Mouse (Mus musculus): ENCODE measurements around the gene Gm6096.

Gene Gm6096

DNA sequence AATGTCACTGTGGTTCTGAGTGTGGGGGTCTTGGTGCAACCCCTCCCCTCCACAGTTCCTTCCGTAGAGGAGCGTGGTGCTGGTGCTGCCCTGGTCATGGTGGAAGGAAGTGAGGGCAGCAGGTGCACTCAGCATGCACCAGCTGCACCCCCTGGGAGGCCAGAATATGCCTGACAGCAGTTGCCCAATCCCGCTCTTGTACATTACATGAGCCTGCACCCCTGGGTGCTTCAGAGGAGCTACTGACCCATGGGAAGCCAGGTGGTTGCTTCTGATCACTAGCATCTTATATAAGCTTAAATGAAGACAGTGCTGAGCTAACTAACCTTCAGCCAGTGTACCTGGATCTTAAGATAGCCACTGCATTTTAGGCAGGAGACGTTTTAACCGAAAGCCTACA, 12.8 kb upstream of the Gm6096 start:
- DNase-seq: no peak

DNA sequence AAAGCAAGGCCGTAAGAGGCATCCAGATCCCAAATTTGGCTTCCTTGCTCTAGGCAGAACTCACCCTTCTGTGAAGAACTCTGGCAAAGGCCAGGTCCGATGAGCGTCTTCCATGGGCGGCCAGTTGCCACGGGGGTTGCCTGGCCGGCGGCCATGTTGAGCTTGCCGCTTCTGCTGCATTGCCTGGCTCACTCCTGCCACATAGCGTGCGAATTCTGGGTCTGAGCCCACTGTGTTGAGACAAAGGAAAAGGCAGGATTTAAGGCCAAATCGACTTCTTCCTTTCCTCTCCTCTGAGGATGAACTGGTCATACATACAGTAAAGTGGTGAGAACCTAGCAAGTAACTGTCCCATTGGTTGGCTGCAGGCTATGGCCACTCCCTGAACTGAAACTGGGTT, 8.7 kb upstream of the Gm6096 start:
- no peak for DNase-seq

DNA sequence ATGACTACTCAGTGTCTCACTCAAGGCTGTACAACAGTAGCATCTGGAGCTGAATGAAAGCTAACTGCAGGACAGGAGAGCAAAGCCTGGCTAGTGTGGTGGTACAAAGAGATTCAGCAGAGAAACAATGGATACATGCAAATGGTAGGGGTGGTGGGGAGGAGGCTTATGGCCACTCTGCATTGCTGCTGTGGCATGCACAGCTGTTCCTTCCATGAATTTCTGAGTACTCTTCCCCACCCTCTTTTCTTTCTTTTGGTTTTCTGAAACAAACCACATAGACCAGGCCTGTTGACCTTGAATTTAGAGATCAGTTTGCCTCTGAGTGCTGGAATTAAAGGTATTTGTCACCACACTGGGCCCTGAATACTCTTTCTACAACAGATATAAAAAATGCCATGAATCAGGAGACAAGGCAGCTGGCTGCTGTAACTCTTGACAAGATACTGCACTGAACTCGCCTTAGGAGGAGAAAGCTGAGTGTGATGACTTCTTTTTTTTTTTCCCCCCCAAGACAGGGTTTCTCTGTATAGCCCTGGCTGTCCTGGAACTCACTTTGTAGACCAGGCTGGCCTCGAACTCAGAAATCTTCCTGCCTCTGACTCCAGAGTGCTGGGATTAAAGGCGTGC, 3.9 kb upstream of the Gm6096 start:
- no peak for DNase-seq

DNA sequence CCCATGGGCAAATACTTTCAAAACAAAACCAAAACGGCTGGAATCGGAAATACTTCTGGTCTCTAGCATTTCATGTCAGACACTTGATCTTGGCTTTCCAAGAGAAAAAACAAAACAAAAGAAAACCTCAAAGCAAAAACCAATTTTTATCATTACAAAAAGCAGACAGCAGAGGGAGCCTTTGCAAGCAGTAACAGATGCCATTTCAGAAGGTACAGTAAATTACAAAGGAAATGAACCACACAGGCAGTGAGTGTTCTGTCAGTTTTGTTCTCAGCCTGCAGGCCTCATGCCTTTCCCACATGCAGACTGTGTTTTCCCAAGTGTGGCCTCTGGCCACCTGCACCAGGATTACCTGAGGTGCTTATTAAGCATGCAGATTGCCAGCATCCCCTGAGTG, 1.2 kb downstream of the Gm6096 start:
- peak; percentile 41 for DNase-seq

DNA sequence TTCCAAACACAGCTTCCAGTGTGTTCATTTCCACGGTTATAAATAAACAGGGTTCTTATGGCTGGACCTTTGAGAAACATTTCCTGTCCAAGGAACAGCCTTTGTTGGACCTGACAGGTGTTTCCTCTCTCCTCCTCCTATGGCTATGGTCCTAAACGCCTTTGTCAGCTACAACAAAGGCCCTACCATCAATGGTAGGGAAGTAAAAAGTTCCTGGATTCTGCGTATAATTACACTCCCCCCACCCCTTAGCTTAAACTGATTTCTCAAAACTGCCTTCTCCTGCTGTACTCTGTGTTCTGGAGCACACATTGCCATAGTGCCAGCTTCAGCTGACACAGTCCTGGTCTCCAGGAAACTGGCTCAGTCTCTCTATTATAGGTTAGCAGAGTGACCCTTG, 4.3 kb downstream of the Gm6096 start:
- no peak for DNase-seq

DNA sequence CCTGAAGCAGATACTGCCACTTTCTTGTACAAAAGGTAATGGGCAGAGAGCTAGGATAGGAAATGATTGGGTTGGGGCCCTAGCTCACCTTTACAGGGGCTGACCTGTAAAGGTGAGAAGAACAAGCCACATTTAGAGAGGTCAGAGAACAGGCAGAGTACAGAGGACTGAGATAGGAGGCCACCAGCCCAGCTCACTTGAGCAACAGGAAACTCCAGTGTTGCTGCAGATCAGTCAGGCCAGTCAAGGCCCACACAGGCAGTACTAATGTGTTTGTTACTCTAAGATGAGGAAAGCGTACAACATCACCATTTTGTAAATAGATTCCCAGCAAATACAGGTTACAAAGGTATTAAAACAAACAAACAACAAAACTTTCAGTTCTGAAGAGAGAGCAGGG, 5.1 kb downstream of the Gm6096 start:
- no peak for DNase-seq

DNA sequence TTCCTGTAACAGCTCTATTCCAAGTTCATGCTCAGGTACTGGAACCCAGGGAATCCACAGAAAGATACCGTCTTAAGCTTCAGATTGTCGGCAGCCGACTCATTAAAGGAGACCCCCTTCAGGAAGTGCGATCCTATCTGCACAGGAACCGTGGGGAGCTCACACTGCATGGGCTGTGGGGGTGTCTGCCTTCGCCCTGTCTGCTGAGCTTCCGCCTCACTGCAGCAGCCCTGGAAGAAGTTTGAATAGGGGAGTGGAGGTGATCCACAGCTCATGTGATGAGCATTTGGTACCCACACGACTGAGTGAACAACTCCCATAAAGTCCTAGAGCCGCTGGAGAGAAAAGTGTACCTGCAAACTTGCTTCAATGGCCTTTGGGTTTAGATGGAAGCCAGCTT, 6.4 kb downstream of the Gm6096 start:
- no peak for DNase-seq

DNA sequence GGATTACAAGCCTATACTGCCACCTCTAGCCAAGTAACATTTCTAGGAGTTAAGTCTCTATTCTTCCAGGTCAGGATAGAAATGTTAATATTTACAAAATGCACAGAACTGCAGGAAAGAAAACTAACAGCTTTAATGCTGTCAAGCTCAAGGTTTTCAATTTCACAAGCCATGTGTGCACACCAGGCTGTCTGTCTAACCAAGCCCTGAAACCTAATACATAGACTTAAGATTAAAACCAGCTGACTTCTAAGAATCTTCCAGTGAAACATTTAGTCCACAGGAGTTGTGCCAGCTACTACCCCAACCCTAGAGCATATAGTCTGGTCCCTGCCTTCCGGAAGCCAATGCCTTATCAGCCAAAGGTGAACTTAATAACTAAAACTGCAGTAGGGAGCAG, 7.6 kb downstream of the Gm6096 start:
- no peak for DNase-seq

DNA sequence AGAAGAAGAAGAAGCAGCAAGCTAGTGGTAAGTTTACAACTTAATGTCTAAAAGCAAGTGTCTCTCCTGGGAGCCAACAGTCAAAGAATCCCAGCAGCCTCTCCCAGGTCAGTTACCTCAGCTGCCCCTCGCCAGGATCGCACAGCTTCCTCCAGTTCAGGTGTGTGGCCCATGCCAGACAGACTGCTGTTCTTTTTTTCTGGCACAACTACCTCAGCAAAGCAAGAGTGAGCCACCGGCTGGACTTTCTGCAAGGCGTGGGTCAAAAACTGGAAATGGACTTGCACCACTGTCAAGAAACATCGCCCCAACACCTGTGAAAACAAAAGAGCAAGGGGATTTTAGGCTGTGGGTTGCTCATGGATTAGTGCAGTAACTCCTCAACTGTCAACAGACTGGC, 12.6 kb downstream of the Gm6096 start:
- DNase-seq: no peak

DNA sequence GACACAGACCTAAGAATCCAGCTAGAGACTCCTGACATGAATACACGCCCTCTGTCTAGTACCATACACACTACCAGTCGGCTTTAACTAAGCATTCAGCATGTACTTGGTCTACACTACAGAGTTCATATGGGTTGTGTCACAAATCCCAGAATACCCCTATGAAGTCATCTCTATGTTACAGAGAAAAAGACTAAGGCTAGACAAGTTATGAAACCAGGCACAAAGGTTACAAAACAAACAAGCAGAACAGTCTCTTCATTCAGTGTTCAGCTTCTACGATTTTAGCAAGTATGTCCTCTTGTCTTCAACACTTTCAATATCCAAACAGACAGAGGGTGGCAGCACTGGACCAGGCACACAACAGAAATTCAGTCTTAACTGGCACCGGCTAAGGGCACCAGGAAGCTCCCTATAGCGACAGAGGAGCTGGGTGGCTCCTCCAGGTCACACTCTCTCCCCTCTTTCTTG, 15.1 kb downstream of the Gm6096 start:
- peak; percentile 66 for DNase-seq

DNA sequence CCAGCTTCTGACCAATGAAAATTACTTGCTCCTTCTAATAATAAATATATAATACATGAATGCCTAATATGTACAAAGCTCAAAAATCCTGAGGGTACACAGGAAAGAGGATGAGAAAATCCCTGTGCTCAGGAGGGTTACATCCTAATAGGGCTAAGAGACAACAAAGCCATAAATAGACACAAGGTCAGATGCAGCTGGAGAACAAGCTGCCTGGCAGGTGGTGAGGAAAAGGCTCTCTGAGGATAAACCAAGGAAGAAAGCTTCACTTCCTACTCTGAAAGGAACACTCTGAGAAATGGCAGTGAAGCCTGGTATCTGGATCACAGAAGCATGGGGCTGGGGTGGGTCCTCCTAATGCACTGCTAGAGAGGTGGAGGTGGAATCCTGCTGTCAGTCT, 15.6 kb downstream of the Gm6096 start:
- DNase-seq: peak; percentile 17

DNA sequence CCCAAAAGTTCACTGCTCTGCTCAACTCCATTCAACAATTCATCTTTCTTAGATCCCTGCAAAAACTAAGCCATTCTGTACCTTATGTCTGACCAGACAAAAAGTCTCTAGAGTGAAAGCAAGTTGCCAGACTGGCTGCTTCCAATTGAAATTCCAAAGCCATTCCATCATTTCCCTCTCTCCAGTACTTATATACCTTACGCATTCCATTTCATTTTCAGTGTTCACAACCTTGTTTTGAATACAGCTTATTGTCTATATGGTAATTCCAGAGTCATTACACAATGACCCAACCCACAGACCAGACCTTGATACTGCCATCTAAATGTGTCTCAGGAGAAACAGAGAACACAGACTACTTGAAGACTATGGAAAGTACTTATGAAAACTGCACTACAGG, 17.6 kb downstream of the Gm6096 start:
- no peak for DNase-seq

DNA sequence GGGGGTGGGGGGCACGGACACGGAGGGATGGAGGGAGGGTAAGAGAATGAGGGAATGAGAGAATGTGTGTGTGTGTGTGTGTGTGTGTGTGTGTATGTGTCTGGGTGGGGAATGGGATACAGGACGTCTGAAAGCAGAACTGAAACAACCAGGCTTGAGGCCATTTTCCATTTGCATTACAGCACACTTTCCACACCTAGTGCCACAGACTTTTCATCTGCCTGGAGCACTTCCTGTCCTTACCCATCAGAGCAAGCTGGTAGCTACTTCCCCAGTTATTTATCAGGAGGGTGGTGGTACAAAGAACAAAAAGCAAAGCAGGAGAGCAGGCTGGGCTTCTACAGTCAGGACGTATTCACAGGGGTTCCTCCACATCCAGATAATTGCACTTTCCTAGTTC, 21.6 kb downstream of the Gm6096 start:
- DNase-seq: peak; percentile 26

DNA sequence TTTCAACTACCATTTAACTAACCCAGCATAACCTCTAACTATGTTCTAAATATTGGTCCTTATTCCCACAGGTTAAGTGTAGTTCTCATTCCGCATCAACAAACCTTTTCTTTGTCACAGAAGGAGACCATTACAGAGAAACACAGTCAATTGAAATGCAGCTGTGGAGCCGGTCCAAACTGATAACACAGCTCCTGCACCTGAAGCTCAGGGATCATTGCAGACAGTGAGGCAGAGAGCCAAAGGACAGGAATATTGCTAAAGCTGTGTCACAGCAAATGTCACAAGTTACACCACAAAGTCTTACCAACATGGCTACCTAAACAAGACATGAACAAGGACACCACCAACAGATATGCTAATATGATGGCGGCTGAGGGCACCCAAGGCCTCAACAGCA, 25.2 kb downstream of the Gm6096 start:
- no peak for DNase-seq

DNA sequence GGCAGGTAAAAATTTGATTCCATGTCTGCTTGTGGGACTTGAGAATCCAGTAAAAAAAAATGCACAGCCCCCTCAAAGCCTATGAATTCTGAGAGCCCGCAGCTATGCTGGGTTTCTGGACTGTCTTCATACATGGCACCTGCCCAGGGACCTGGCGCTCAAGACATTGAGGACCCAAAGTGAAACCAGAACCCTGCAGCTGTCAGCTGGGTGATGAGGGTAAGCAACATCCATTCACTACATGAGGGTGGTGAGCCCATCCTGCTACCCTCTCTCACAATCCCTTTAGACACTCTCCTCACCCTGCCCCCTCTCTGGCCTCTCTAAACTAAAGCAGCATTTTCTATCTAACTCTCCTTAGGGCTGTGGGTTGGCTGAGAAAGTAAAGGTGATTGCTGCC, 26.8 kb downstream of the Gm6096 start:
- no peak for DNase-seq

DNA sequence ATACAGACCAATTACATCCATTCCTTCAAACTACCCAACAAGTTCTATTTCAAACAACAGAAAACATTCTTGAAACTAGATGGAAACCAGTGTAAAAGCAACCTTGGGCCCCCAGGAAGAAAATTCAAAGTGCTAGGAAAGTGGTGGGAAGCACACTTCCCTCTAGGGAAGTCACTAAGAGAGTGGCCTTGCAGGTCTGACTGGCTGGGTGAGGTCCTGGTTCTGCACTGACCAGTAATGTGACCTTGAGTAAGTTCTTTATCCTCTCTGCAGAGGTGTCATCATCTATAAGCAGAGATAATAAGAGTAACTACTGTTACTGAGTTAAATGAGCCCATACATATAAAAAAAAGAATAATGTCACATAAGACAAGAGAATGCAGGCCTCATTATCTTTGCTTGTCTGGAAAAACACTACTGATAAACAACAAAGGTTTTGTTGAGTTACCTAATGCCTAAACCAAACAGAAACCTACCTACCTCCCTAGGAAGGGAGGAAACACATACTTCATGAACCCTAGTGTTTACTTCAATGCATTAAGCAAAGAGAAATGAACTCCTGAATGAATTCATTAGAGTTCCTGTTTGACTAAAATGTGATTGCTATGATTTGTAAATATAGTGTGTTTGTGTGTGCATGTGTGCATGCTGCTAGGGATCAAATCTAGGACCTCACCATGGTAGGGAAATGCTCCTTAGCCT, 39.8 kb downstream of the Gm6096 start:
- no peak for DNase-seq

DNA sequence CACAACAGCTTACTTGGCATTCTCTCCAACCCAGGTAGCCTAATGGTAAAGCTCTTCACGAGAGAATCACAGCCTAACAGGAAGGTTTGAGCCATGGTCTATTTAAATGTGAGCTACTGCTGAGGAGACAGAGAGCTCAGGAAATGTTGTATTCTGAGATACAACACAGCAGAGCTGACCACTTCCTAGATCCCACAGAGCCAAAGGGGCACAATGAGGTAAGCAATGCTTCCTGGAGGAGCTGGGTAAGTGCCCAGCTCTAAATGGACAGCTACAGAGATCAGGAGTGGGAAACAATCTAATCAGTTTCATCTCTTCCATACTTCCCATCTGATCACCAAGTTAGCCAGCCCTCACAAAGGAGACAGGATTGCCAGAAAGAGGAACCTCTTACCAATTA, 40.4 kb downstream of the Gm6096 start:
- DNase-seq: no peak

DNA sequence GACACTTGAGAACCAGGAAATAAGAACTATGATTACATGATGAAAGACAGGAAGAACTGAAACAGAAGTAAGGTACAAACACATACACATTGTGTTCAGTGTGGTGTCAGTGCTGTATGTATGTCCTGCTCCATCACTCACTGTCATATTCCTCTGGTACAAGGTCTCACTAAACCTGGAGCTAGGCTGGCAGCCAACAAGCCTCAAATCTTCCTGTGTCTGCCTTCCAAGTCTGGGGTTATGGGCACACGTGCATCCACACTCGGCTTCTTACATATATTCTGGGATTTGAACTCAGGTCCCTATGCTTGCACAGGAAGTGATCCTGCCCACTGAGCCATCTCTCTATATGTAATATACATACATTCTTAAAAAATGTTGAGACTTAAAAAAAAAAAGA, 41.8 kb downstream of the Gm6096 start:
- no peak for DNase-seq

DNA sequence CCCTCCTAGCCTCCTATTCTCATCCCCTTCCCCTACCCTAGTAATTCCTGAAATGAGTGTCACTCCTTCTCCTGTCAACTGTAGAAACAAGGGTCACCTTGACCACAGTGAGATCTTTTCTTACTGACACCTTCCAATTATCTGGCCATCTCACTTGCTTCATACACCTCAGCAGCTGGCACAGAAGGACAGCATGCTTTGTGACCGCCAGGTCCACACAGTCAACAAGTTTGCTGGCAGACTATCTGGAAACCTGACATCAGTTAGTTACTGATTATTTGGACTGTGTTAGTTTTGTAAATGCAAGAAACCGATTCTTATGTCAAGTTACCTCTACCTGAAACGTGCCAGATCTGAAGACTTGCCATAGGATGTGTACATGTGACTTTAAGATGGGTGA, 45.3 kb downstream of the Gm6096 start:
- DNase-seq: no peak

DNA sequence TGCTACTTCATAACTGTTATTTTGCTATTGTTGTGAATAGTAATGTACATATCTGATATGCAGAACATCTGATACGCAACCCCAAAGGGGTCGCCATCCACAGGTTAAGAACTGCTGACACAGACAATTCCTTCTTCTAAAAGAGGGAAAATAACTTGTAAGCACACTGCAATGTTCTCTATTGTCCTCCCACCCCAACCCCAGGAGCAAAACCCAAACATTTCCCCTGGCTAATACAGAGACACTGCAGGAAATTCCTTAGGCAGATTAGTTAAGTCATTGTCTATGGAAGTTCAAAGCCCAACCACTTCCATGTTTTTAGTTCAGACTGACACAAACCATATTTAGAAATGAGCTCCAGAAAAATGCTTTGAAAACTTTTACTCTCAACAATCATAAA, 48.0 kb downstream of the Gm6096 start:
- DNase-seq: no peak
